Mouse (Mus musculus): ENCODE data around the gene Senp1. TPM values are rescaled to one million over a fixed set of nuclear protein-coding genes. Genes with fewer than 3 reads are reported as not detected.

Gene Senp1
- total and polyA plus RNA-seq, 3 experiments: 5.3 to 10.0 (median 9.8) TPM

GRCm38 (mm10) chr15:97992712-97993286, 100.7 kb downstream of the Senp1 start:
- DNase-seq: peak; percentile 73 to 81
- Histone ChIP-seq H3K27me3 (ENCODE audit: control insufficient read depth, insufficient read depth, low read length) (no peaks in the 10 kb centered on the region), H3K9ac (ENCODE audit: low read depth, low read length) (no peak overlapping the region), H3K27ac (no peak overlapping the region), H3K4me1 (ENCODE audit: control insufficient read depth, insufficient read depth, low read length) (no peaks in the 10 kb centered on the region; the same call in 1 of the 2 replicates), H3K36me3 (ENCODE audit: control insufficient read depth, insufficient read depth, low read length) (no peaks in the 10 kb centered on the region), H3K79me2 (replicated peaks; ENCODE audit: control insufficient read depth, insufficient read depth, low read length) (no peaks in the 10 kb centered on the region), H3K4me3 (no peak overlapping the region)
- WGBS: 14% methylated on average over 18 of the region's 18 CpGs
- no peak for TF ChIP-seq POLR2A (IDR thresholded peaks at IDR 0.05; ENCODE audit: insufficient read depth, low read depth, low read length)
- no peak for TF ChIP-seq CTCF (IDR thresholded peaks at IDR 0.05)
- TF ChIP-seq EP300 (IDR thresholded peaks at IDR 0.05; ENCODE audit: insufficient read depth, low read depth, low read length): no peak
- intact Hi-C loops (cut with DNase I): no loop called here

- no peaks in the 10 kb centered on the region; the same call in 1 of the 2 replicates for H3K4me1 ChIP-seq (ENCODE audit: control insufficient read depth, insufficient read depth, low read length)
- no peaks in the 10 kb centered on the region for H3K27me3 ChIP-seq (ENCODE audit: control insufficient read depth, insufficient read depth, low read length)
- no peak overlapping the region for H3K9ac ChIP-seq (ENCODE audit: low read depth, low read length)
- TF ChIP-seq POLR2A (IDR thresholded peaks at IDR 0.05; ENCODE audit: insufficient read depth, low read depth, low read length) (no peak), EP300 (IDR thresholded peaks at IDR 0.05; ENCODE audit: insufficient read depth, low read depth, low read length) (no peak), CTCF (IDR thresholded peaks at IDR 0.05) (no peak)
- DNase-seq: no peak
- no peaks in the 10 kb centered on the region for H3K79me2 ChIP-seq (replicated peaks; ENCODE audit: control insufficient read depth, insufficient read depth, low read length)
- H3K4me3 ChIP-seq: no peak overlapping the region
- H3K36me3 ChIP-seq (ENCODE audit: control insufficient read depth, insufficient read depth, low read length): no peaks in the 10 kb centered on the region
- no peak overlapping the region for H3K27ac ChIP-seq
- intact Hi-C loops (cut with DNase I): no loop called here
- 67% methylated on average over 13 of the region's 13 CpGs for WGBS
Observed at GRCm38 (mm10) chr15:97992027-97992711, 101.4 kb downstream of the Senp1 start.

- no peak overlapping the region for H3K9ac ChIP-seq (ENCODE audit: low read depth, low read length)
- no peak overlapping the region for H3K4me3 ChIP-seq
- H3K27me3 ChIP-seq (ENCODE audit: control insufficient read depth, insufficient read depth, low read length): no peaks in the 10 kb centered on the region
- no peaks in the 10 kb centered on the region for H3K36me3 ChIP-seq (ENCODE audit: control insufficient read depth, insufficient read depth, low read length)
- WGBS: 59% methylated on average over 12 of the region's 12 CpGs
- H3K4me1 ChIP-seq (ENCODE audit: control insufficient read depth, insufficient read depth, low read length): no peaks in the 10 kb centered on the region; the same call in 1 of the 2 replicates
- intact Hi-C loops (cut with DNase I): no loop called here
- no peak overlapping the region for H3K27ac ChIP-seq
- TF ChIP-seq CTCF (IDR thresholded peaks at IDR 0.05) (no peak), EP300 (IDR thresholded peaks at IDR 0.05; ENCODE audit: insufficient read depth, low read depth, low read length) (no peak), POLR2A (IDR thresholded peaks at IDR 0.05; ENCODE audit: insufficient read depth, low read depth, low read length) (no peak)
- H3K79me2 ChIP-seq (replicated peaks; ENCODE audit: control insufficient read depth, insufficient read depth, low read length): no peaks in the 10 kb centered on the region
- DNase-seq: no peak
Observed at GRCm38 (mm10) chr15:97991285-97991895, 102.2 kb downstream of the Senp1 start.

GRCm38 (mm10) chr15:97990721-97991120, 102.8 kb downstream of the Senp1 start:
- H3K27ac ChIP-seq: no peak overlapping the region
- intact Hi-C loops (cut with DNase I): no loop called here
- WGBS: 60% methylated on average over 4 of the region's 4 CpGs
- H3K9ac ChIP-seq (ENCODE audit: low read depth, low read length): no peak overlapping the region
- H3K4me1 ChIP-seq (ENCODE audit: control insufficient read depth, insufficient read depth, low read length): no peaks in the 10 kb centered on the region; the same call in 1 of the 2 replicates
- H3K4me3 ChIP-seq: no peak overlapping the region
- no peaks in the 10 kb centered on the region for H3K27me3 ChIP-seq (ENCODE audit: control insufficient read depth, insufficient read depth, low read length)
- no peaks in the 10 kb centered on the region for H3K79me2 ChIP-seq (replicated peaks; ENCODE audit: control insufficient read depth, insufficient read depth, low read length)
- DNase-seq: no peak
- TF ChIP-seq EP300 (IDR thresholded peaks at IDR 0.05; ENCODE audit: insufficient read depth, low read depth, low read length) (no peak), CTCF (IDR thresholded peaks at IDR 0.05) (no peak), POLR2A (IDR thresholded peaks at IDR 0.05; ENCODE audit: insufficient read depth, low read depth, low read length) (no peak)
- H3K36me3 ChIP-seq (ENCODE audit: control insufficient read depth, insufficient read depth, low read length): no peaks in the 10 kb centered on the region

- Histone ChIP-seq H3K9ac (ENCODE audit: low read depth, low read length) (no peak overlapping the region), H3K79me2 (replicated peaks; ENCODE audit: control insufficient read depth, insufficient read depth, low read length) (no peaks in the 10 kb centered on the region), H3K27me3 (ENCODE audit: control insufficient read depth, insufficient read depth, low read length) (no peaks in the 10 kb centered on the region), H3K36me3 (ENCODE audit: control insufficient read depth, insufficient read depth, low read length) (no peaks in the 10 kb centered on the region), H3K4me1 (ENCODE audit: control insufficient read depth, insufficient read depth, low read length) (no peaks in the 10 kb centered on the region; the same call in 1 of the 2 replicates), H3K27ac (no peak overlapping the region), H3K4me3 (no peak overlapping the region)
- TF ChIP-seq CTCF (IDR thresholded peaks at IDR 0.05) (no peak), EP300 (IDR thresholded peaks at IDR 0.05; ENCODE audit: insufficient read depth, low read depth, low read length) (no peak), POLR2A (IDR thresholded peaks at IDR 0.05; ENCODE audit: insufficient read depth, low read depth, low read length) (no peak)
- 24% methylated on average over 6 of the region's 6 CpGs for WGBS
- DNase-seq: no peak
- intact Hi-C loops (cut with DNase I): no loop called here
Observed at GRCm38 (mm10) chr15:97990124-97990523, 103.4 kb downstream of the Senp1 start.

- H3K27ac ChIP-seq: no peak overlapping the region
- intact Hi-C loops (cut with DNase I): no loop called here
- no peak overlapping the region for H3K9ac ChIP-seq (ENCODE audit: low read depth, low read length)
Observed at GRCm38 (mm10) chr15:97989544-97989943, 104.0 kb downstream of the Senp1 start.

More at GRCm38 (mm10) chr15:97989544-97989943, 104.0 kb downstream of the Senp1 start:
- no peaks in the 10 kb centered on the region for H3K27me3 ChIP-seq (ENCODE audit: control insufficient read depth, insufficient read depth, low read length)
- H3K36me3 ChIP-seq (ENCODE audit: control insufficient read depth, insufficient read depth, low read length): no peaks in the 10 kb centered on the region
- DNase-seq: no peak
- H3K4me3 ChIP-seq: no peak overlapping the region
- no peaks in the 10 kb centered on the region for H3K79me2 ChIP-seq (replicated peaks; ENCODE audit: control insufficient read depth, insufficient read depth, low read length)
- 86% methylated on average over 1 of the region's 1 CpGs for WGBS
- TF ChIP-seq CTCF (IDR thresholded peaks at IDR 0.05): no peak
- no peak for TF ChIP-seq POLR2A (IDR thresholded peaks at IDR 0.05; ENCODE audit: insufficient read depth, low read depth, low read length)
- TF ChIP-seq EP300 (IDR thresholded peaks at IDR 0.05; ENCODE audit: insufficient read depth, low read depth, low read length): no peak
- H3K4me1 ChIP-seq (ENCODE audit: control insufficient read depth, insufficient read depth, low read length): no peaks in the 10 kb centered on the region; the same call in 1 of the 2 replicates

Other genes starting within 250 kb of the Senp1 start
- 10 to 100 TPM; 23.7 to 25.7 TPM for gene Hdac7, start 249.2 kb downstream of the Senp1 start, total RNA-seq (2021)
- gene Hdac7, start 249.2 kb downstream of the Senp1 start, polyA plus RNA-seq (2012; rRNA removed): 54.9 and 61.8 TPM in 2 replicates
- gene Vdr, start 183.1 kb downstream of the Senp1 start, total RNA-seq (2021): 1 to 10 TPM; 1.1 to 2.0 TPM
- gene Vdr, start 183.1 kb downstream of the Senp1 start, polyA plus RNA-seq (2012; rRNA removed): 2.3 and 2.7 TPM in 2 replicates
- 10 to 100 TPM; 10.2 to 11.1 TPM for gene Tmem106c, start 129.5 kb downstream of the Senp1 start, total RNA-seq (2021)
- gene Tmem106c, start 129.5 kb downstream of the Senp1 start, polyA plus RNA-seq (2012; rRNA removed): 21.9 and 37.0 TPM in 2 replicates
- gene Col2a1, start 89.0 kb downstream of the Senp1 start, total RNA-seq (2021): under 1 TPM; 0.27 to 0.37 TPM
- gene Col2a1, start 89.0 kb downstream of the Senp1 start, polyA plus RNA-seq (2012; rRNA removed): 0.12 and 0.61 TPM in 2 replicates
- 100 to 1,000 TPM; 800 to 921 TPM for gene Pfkm, start 1.2 kb downstream of the Senp1 start, total RNA-seq (2021)
- gene Pfkm, start 1.2 kb downstream of the Senp1 start, polyA plus RNA-seq (2012; rRNA removed): 521 and 828 TPM in 2 replicates
- gene Asb8, start 71.9 kb upstream of the Senp1 start, total RNA-seq (2021): 100 to 1,000 TPM; 105 to 118 TPM
- gene Asb8, start 71.9 kb upstream of the Senp1 start, polyA plus RNA-seq (2012; rRNA removed): 104 and 172 TPM in 2 replicates
- gene Ccdc184, start 73.4 kb upstream of the Senp1 start, total RNA-seq (2021): under 1 TPM; 0.52 to 0.63 TPM
- 0.61 and 0.94 TPM in 2 replicates for gene Ccdc184, start 73.4 kb upstream of the Senp1 start, polyA plus RNA-seq (2012; rRNA removed)
- gene Olfr288, start 101.8 kb upstream of the Senp1 start, total RNA-seq (2021): not detected
- not detected in 2 replicates for gene Olfr288, start 101.8 kb upstream of the Senp1 start, polyA plus RNA-seq (2012; rRNA removed)
- not detected for gene Gm44579, start 127.2 kb upstream of the Senp1 start, total RNA-seq (2021)
- gene Gm44579, start 127.2 kb upstream of the Senp1 start, polyA plus RNA-seq (2012; rRNA removed): not detected in 2 replicates
- gene Olfr287, start 127.3 kb upstream of the Senp1 start, total RNA-seq (2021): not detected
- gene Olfr287, start 127.3 kb upstream of the Senp1 start, polyA plus RNA-seq (2012; rRNA removed): not detected in 2 replicates
- not detected for gene Olfr286, start 140.7 kb upstream of the Senp1 start, total RNA-seq (2021)
- gene Olfr286, start 140.7 kb upstream of the Senp1 start, polyA plus RNA-seq (2012; rRNA removed): not detected in 2 replicates
- not detected for gene H1fnt, start 163.5 kb upstream of the Senp1 start, total RNA-seq (2021)
- gene H1fnt, start 163.5 kb upstream of the Senp1 start, polyA plus RNA-seq (2012; rRNA removed): 0.18 TPM in 2 replicates
- 1 to 10 TPM; 5.2 to 6.4 TPM for gene Zfp641, start 202.4 kb upstream of the Senp1 start, total RNA-seq (2021)
- 2.6 and 4.5 TPM in 2 replicates for gene Zfp641, start 202.4 kb upstream of the Senp1 start, polyA plus RNA-seq (2012; rRNA removed)
- gene Olfr285, start 223.6 kb upstream of the Senp1 start, total RNA-seq (2021): not detected
- gene Olfr285, start 223.6 kb upstream of the Senp1 start, polyA plus RNA-seq (2012; rRNA removed): not detected in 2 replicates
- gene Olfr284, start 247.2 kb upstream of the Senp1 start, total RNA-seq (2021): not detected
- gene Olfr284, start 247.2 kb upstream of the Senp1 start, polyA plus RNA-seq (2012; rRNA removed): not detected in 2 replicates

Data from heart, adult 2 months (tissue).